Mouse (Mus musculus) liver, embryonic 15.5 days (tissue): ENCODE measurements around the gene Myt1l. TPM values are rescaled to one million over a fixed set of nuclear protein-coding genes. Genes with fewer than 3 reads are reported as not detected.
A peak's percentile ranks its signal among the peaks of the same experiment; 100 is the strongest.

Source experiments
- ATAC-seq: fragments of 200-750 bp; cut with Nextera tagmentation; 2 replicates; pipeline ENCODE4 v1.8.0; 2017; ENCODE audit warnings: moderate number of reproducible peaks, mild to moderate bottlenecking, moderate library complexity; ENCODE audit not compliant: insufficient read depth
- H3K27ac ChIP-seq: fragments of 300-500 bp; sonication (generic); replicated peaks from 2 replicates; pipeline ENCODE4 v1.5.1; 2015; ENCODE audit warnings: mild to moderate bottlenecking, inconsistent platforms
- H3K27me3 ChIP-seq: fragments of 300-500 bp; sonication (generic); 2 replicates; pipeline ENCODE4 v1.6.1; 2015; ENCODE audit warnings: mild to moderate bottlenecking, inconsistent platforms
- H3K36me3 ChIP-seq: fragments of 300-500 bp; sonication (generic); replicated peaks from 2 replicates; pipeline ENCODE4 v1.6.1; 2015; ENCODE audit warnings: moderate library complexity, mild to moderate bottlenecking, inconsistent platforms
- H3K4me1 ChIP-seq: fragments of 300-500 bp; sonication (generic); replicated peaks from 2 replicates; pipeline ENCODE4 v1.6.1; 2015; ENCODE audit warnings: inconsistent platforms
- H3K4me2 ChIP-seq: fragments of 300-500 bp; sonication (generic); 2 replicates; pipeline ENCODE4 v1.6.1; 2015; ENCODE audit warnings: moderate library complexity, mild to moderate bottlenecking, inconsistent platforms
- H3K4me3 ChIP-seq: fragments of 300-500 bp; sonication (generic); replicated peaks from 2 replicates; pipeline ENCODE4 v1.5.1; 2015; ENCODE audit warnings: mild to moderate bottlenecking, inconsistent platforms
- H3K9ac ChIP-seq: fragments of 300-500 bp; sonication (generic); 2 replicates; pipeline ENCODE4 v1.6.1; 2015; ENCODE audit warnings: moderate library complexity, mild to moderate bottlenecking, inconsistent platforms
- H3K9me3 ChIP-seq: fragments of 300-500 bp; sonication (generic); replicated peaks from 2 replicates; pipeline ENCODE4 v1.6.1; 2016; ENCODE audit warnings: inconsistent platforms
- WGBS: fragments of 180-500 bp; shearing (Covaris S2); methylation state at CpG from one replicate; pipeline ENCODE4 v1.1.7; 2015; ENCODE audit warnings: mixed read lengths; ENCODE audit not compliant: insufficient replicate concordance; 5-methylcytosine and 5-hydroxymethylcytosine counted together
- polyA plus RNA-seq: library from polyadenylated mRNA; unstranded; fragments of >200 nt; fragmentation: Nextera tagmentation; extraction: Ambion mirVana; gene quantifications from 2 replicates; pipeline ENCODE4 v1.2.1, GENCODE M21; 2015

The Myt1l gene
- polyA plus RNA-seq, 1 experiment from 2014 or later, result 0.05 TPM

DNA sequence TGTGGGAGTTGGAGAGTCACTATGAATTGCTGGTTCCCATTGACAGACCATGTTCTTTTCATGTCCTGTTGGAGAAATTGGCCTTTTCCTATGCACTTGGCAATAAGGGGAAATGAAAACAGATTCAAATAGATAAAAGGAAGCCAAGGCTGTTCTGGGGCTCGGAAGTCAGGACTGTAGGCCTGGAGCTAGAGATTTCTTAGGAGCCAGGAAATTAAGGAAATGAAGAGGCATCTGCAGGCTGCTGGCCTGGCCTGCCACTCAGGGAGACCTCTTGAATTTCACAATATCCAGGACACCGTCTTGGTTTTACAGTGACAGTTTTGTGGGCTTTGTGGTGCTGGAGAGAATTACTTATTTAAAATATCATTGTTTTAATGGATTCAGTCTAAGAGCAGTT lies 414.3 kb downstream of the Myt1l start:
- H3K9me3 ChIP-seq, result no peaks in the 10 kb centered on the region
- no peak overlapping the region for H3K4me2 ChIP-seq
- ATAC-seq, result no peak
- no peaks in the 10 kb centered on the region for H3K4me1 ChIP-seq
- H3K9ac ChIP-seq, result no peak overlapping the region
- peaks cover 24% of the 10 kb centered on the region for H3K27me3 ChIP-seq
- no peaks in the 10 kb centered on the region for H3K36me3 ChIP-seq
- H3K4me3 ChIP-seq, result no peak overlapping the region
- 42% methylated on average over 2 of the region's 2 CpGs for WGBS
- no peak overlapping the region for H3K27ac ChIP-seq

- ATAC-seq, result no peak
- Histone ChIP-seq H3K27ac (no peak overlapping the region), H3K9ac (no peak overlapping the region), H3K4me1 (no peaks in the 10 kb centered on the region), H3K4me2 (no peak overlapping the region), H3K4me3 (no peak overlapping the region), H3K36me3 (no peaks in the 10 kb centered on the region), H3K9me3 (no peaks in the 10 kb centered on the region), H3K27me3 (0 out of 2 replicates have a peak, but pooled peaks cover 2% of the 10 kb centered on the region)
- 51% methylated on average over 3 of the region's 3 CpGs for WGBS
Measured at GRCm38 (mm10) chr12:29944650-29945049, 416.5 kb downstream of the Myt1l start.

GRCm38 (mm10) chr12:29945182-29945743 lies 417.1 kb downstream of the Myt1l start:
- WGBS, result 17% methylated on average over 6 of the region's 6 CpGs
- Histone ChIP-seq H3K9ac (no peak overlapping the region), H3K4me3 (no peak overlapping the region), H3K27me3 (no peaks in the 10 kb centered on the region), H3K36me3 (no peaks in the 10 kb centered on the region), H3K27ac (no peak overlapping the region), H3K4me1 (no peaks in the 10 kb centered on the region), H3K4me2 (no peak overlapping the region), H3K9me3 (no peaks in the 10 kb centered on the region)
- no peak for ATAC-seq

DNA sequence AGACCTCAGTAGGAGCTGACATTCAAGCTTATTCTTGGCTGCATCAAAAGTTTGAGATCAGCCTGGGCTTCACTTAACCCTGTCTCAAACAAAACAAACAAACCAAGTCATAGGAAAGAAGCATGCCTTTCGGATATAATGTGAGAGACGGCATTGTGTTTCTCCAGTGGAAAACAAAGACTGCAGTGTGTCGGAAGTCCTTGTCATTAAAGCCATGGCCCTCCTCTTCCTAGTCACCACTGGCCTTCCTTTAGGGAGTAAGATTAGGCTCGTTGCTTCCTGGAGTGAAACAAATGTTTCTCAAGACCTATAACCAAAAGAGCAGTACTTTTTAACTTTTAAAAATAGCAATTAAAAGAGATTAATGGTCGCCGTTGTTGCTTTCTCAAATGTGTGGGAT lies 422.9 kb downstream of the Myt1l start:
- H3K9me3 ChIP-seq, result no peaks in the 10 kb centered on the region
- H3K36me3 ChIP-seq, result no peaks in the 10 kb centered on the region
- H3K27me3 ChIP-seq, result no peaks in the 10 kb centered on the region
- no peak overlapping the region for H3K9ac ChIP-seq
- no peak for ATAC-seq
- 43% methylated on average over 6 of the region's 6 CpGs for WGBS
- H3K4me3 ChIP-seq, result no peak overlapping the region
- H3K4me1 ChIP-seq, result no peaks in the 10 kb centered on the region
- H3K4me2 ChIP-seq, result no peak overlapping the region
- H3K27ac ChIP-seq, result no peak overlapping the region

- Histone ChIP-seq H3K9me3 (no peaks in the 10 kb centered on the region), H3K4me1 (no peaks in the 10 kb centered on the region), H3K36me3 (no peaks in the 10 kb centered on the region), H3K4me2 (no peak overlapping the region), H3K9ac (no peak overlapping the region), H3K27me3 (no peaks in the 10 kb centered on the region), H3K4me3 (no peak overlapping the region), H3K27ac (no peak overlapping the region)
- no peak for ATAC-seq
- WGBS, result 71% methylated on average over 5 of the region's 5 CpGs
Measured at GRCm38 (mm10) chr12:29951485-29951884, 423.3 kb downstream of the Myt1l start.

DNA sequence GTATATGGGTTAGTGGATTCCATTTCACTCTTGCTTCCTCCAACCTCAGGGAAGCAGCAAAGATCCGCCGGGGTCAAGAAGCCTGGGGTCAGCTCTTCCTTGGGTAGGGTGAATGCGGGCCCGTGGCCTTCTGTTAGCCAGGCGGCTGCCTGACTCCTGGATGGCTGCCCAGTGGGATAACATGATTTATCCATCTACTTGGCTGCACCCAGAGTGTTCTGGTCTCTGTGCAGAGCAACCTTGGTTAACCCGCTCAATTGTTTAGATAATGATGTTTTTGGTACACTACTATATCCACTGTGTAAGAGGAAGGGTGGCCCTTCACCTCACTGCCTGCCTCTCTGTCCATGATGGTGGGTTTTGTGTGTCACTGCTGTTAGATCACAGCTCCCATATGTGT lies 423.9 kb downstream of the Myt1l start:
- H3K36me3 ChIP-seq, result no peaks in the 10 kb centered on the region
- H3K9ac ChIP-seq, result no peak overlapping the region
- peak; percentile 44; the same call in 1 of the 2 replicates for ATAC-seq
- no peak overlapping the region for H3K4me2 ChIP-seq
- no peaks in the 10 kb centered on the region for H3K27me3 ChIP-seq
- H3K9me3 ChIP-seq, result no peaks in the 10 kb centered on the region
- no peak overlapping the region for H3K27ac ChIP-seq
- no peaks in the 10 kb centered on the region for H3K4me1 ChIP-seq
- 58% methylated on average over 6 of the region's 6 CpGs for WGBS
- H3K4me3 ChIP-seq, result no peak overlapping the region

DNA sequence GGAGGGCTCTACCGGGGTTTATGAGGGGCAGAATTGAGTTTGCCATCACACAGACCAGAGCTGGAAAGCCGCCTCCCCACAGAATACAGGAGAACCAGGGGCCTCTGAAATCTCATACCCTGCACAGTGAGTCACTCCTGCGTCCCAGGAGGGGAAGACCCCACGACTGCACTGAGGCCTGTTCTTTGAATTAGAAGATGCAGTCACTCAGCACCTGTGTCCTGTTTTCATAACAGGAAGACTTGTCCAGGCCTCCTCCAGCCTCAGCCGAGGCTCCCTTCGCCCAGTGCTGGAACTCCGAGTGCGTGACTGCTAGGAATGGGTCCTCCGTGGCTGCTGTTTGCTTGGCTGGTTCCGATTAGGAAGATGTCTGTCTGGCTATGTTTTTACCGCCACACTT lies 425.8 kb downstream of the Myt1l start:
- H3K9me3 ChIP-seq, result no peaks in the 10 kb centered on the region
- no peak overlapping the region for H3K27ac ChIP-seq
- 64% methylated on average over 11 of the region's 11 CpGs for WGBS
- no peak overlapping the region for H3K9ac ChIP-seq
- H3K27me3 ChIP-seq, result no peaks in the 10 kb centered on the region
- no peak overlapping the region for H3K4me3 ChIP-seq
- ATAC-seq, result no peak
- H3K4me1 ChIP-seq, result no peaks in the 10 kb centered on the region
- H3K36me3 ChIP-seq, result no peaks in the 10 kb centered on the region
- no peak overlapping the region for H3K4me2 ChIP-seq

DNA sequence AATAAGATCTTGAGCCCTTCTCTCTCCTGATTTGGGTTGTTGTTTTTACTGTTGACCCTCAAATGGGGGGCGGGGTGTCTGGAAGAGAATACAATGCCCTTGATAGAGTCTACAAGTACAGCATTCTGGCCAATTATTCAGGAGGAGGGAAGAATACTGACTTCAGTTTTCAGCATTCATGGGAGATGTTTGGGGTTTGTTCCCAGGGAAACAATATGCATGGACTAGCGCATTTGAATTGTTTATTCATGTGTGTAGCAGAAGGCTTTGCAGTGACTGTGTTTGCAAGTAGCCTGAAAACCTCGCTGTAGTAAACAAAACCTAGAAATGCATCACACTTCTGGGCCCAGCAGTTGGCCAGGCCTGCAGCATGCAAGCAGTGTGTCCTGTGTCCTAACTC lies 426.3 kb downstream of the Myt1l start:
- Histone ChIP-seq H3K9me3 (no peaks in the 10 kb centered on the region), H3K9ac (no peak overlapping the region), H3K27ac (no peak overlapping the region), H3K4me3 (no peak overlapping the region), H3K36me3 (no peaks in the 10 kb centered on the region), H3K27me3 (no peaks in the 10 kb centered on the region), H3K4me2 (no peak overlapping the region), H3K4me1 (no peaks in the 10 kb centered on the region)
- ATAC-seq, result no peak
- 68% methylated on average over 3 of the region's 3 CpGs for WGBS

DNA sequence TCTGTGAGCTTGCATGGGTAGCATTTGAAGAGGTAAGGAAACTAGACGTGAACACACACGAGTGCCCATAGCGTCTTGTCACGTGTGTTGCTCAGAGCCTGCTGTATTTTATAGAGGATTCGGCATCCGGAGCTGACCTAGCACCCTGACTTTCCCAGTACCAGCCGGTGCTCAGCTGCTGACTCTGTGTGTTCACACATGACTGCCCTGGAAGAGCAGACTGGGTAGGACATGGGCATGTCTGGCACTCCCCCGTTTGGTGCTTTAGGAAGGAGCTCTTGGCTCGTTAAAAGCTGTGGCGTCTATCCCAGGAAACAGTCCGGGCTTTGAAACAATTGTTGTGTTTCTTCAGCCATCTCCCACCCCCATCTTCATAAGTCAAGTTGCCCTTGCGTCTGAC lies 428.8 kb downstream of the Myt1l start:
- H3K36me3 ChIP-seq, result no peaks in the 10 kb centered on the region
- 54% methylated on average over 12 of the region's 12 CpGs for WGBS
- no peak for ATAC-seq
- H3K4me3 ChIP-seq, result no peak overlapping the region
- no peak overlapping the region for H3K27ac ChIP-seq
- H3K4me1 ChIP-seq, result no peaks in the 10 kb centered on the region
- no peak overlapping the region for H3K9ac ChIP-seq
- no peak overlapping the region for H3K4me2 ChIP-seq
- H3K27me3 ChIP-seq, result no peaks in the 10 kb centered on the region
- H3K9me3 ChIP-seq, result no peaks in the 10 kb centered on the region

DNA sequence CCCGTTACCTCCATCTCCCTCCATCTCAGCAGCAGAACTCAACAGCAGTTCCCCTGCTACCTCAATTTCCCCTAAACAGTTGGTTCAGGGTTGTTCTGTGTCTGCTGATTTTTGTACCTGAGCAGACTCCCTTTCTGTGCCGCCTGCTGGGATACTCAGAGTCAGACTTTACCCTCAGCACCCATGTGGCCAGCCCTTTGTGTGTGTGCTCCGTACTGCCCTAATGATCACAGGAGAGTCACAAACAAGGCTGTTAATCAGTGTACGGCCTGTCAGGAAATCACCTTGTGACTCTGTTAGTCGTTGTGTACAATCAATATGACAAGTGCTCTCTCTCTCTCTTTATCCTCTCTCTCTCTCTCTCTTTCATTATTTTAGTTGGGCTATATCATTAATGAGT lies 430.5 kb downstream of the Myt1l start:
- WGBS, result 51% methylated on average over 5 of the region's 5 CpGs

GRCm38 (mm10) chr12:29961041-29961440 lies 432.9 kb downstream of the Myt1l start:
- no peaks in the 10 kb centered on the region for H3K9me3 ChIP-seq
- H3K4me2 ChIP-seq, result no peak overlapping the region
- no peak for ATAC-seq
- WGBS, result 43% methylated on average over 1 of the region's 1 CpGs
- no peaks in the 10 kb centered on the region for H3K27me3 ChIP-seq
- no peaks in the 10 kb centered on the region for H3K36me3 ChIP-seq
- no peak overlapping the region for H3K27ac ChIP-seq
- no peak overlapping the region for H3K9ac ChIP-seq
- no peaks in the 10 kb centered on the region for H3K4me1 ChIP-seq
- H3K4me3 ChIP-seq, result no peak overlapping the region

More for the DNA sequence above, 430.5 kb downstream of the Myt1l start:
- no peak overlapping the region for H3K4me3 ChIP-seq
- no peak for ATAC-seq
- no peaks in the 10 kb centered on the region for H3K9me3 ChIP-seq
- H3K27ac ChIP-seq, result no peak overlapping the region
- no peak overlapping the region for H3K4me2 ChIP-seq
- H3K36me3 ChIP-seq, result no peaks in the 10 kb centered on the region
- no peak overlapping the region for H3K9ac ChIP-seq
- H3K4me1 ChIP-seq, result no peaks in the 10 kb centered on the region
- no peaks in the 10 kb centered on the region for H3K27me3 ChIP-seq

DNA sequence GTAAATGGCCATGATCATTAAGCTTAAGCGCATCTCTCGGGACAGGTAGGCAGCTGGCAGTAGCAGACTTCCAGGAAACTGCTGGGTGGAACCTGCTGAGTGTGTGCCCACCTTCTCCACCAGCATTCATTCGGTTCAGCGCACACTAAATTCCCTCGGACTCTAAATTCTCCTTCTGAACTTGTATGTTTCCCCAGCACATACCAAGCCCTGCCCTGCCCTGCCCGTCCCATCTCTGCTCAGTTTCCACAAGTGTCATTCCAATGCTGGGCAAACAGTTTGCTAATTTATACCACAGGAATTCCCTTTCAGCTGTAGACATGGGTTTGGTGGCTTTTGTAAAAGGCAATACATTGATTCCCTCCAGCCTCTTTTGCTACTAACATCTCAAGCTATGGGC lies 436.8 kb downstream of the Myt1l start:
- no peak overlapping the region for H3K27ac ChIP-seq
- no peak overlapping the region for H3K4me3 ChIP-seq
- H3K4me2 ChIP-seq, result no peak overlapping the region
- WGBS, result 73% methylated on average over 6 of the region's 6 CpGs
- no peaks in the 10 kb centered on the region for H3K9me3 ChIP-seq
- no peaks in the 10 kb centered on the region for H3K4me1 ChIP-seq
- H3K27me3 ChIP-seq, result no peaks in the 10 kb centered on the region
- H3K9ac ChIP-seq, result no peak overlapping the region
- H3K36me3 ChIP-seq, result no peaks in the 10 kb centered on the region
- no peak for ATAC-seq
